Mouse (Mus musculus) gastrocnemius, postnatal 36 days (tissue): ENCODE measurements around the gene Ptprb. TPM values are rescaled to one million over a fixed set of nuclear protein-coding genes. Genes with fewer than 3 reads are reported as not detected.

Experiments
- DNase-seq, 2 experiments: peaks; one replicate each; pipeline ENCODE4 v3.0.0; 2022
- intact Hi-C: fragments of 180-260 bp; cut with DNase I; formaldehyde crosslinking; loops from one replicate; pipeline ENCODE4 v1.15.1; 2025
- total RNA-seq, 2 experiments: library from RNA; stranded (reverse); gene quantifications; 2 replicates each; pipeline ENCODE4 v1.2.3; 2021

The Ptprb gene
- total RNA-seq, 2 experiments from 2014 or later: 26.0 to 27.8 TPM

DNA sequence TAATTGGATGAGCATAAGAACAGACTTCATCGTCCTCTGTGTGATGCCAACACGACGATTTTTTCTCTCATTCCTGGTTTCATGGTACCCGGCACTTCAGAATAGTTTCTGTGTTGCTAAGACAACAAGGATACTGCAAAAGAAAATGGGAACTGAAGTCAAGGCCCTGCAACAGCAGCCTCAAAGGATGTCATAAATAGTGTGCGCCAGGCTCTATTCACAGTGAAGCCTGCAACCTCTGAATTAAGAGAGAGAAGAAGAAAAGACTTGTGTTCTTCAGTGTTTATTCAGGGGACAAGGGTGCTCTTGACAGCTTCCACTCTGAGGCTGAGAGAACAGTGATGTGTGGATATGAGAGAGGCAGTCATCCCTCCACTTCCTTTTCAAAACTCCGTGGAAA lies 140.8 kb downstream of the Ptprb start:
- no peak for DNase-seq
- intact Hi-C loops: no loop called here

- no peak for DNase-seq
- intact Hi-C loops: no loop called here
Observed at GRCm38 (mm10) chr10:116416726-116417125, 141.4 kb downstream of the Ptprb start.

- intact Hi-C loops: no loop called here
- DNase-seq: no peak
Observed at GRCm38 (mm10) chr10:116418121-116418726, 142.9 kb downstream of the Ptprb start.

GRCm38 (mm10) chr10:116420976-116421375 lies 145.7 kb downstream of the Ptprb start:
- intact Hi-C loops: no loop called here

DNA sequence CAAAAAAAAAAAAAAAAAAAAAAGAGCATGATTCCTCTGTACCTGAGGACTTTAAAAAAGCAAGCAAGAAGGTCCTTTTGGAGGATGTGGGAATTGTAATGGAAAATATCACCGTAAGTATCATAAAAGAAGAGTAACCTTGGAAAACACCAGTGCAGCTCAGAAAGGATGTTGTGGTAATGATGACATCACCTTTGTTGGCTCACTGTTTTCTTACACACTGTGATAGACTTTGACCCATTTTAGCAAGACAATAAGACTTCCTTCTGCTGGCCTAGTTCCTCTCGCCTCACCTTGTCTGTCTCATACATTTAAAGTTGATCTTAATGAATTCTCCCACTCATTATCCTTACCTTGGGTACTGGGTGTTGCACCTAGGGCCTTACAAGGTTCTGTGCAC lies 147.2 kb downstream of the Ptprb start:
- DNase-seq: no peak
- intact Hi-C loops: no loop called here

More at GRCm38 (mm10) chr10:116420976-116421375, 145.7 kb downstream of the Ptprb start:
- DNase-seq: no peak

DNA sequence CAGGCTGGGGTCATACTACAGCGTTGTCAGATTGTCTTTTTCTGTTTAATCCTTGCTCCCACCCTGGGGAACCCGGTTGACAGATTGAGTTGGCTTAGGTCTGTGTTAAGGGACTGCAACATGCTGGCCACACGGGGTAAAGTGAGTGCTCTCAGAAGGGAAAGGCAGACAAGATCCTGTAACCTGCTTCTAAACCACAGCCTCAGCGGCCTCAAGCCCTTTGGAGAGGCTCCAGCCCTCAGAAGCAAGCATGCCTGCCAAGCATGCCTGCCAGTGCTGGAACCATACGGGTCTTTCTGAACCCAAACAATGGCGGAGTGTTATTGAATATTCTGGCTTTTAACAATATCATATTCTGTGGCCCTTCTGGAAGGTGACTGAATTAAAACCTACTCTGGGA lies 149.6 kb downstream of the Ptprb start:
- intact Hi-C loops: no loop called here
- no peak for DNase-seq

- intact Hi-C loops: no loop called here
- no peak for DNase-seq
Observed at GRCm38 (mm10) chr10:116426176-116426575, 150.9 kb downstream of the Ptprb start.

DNA sequence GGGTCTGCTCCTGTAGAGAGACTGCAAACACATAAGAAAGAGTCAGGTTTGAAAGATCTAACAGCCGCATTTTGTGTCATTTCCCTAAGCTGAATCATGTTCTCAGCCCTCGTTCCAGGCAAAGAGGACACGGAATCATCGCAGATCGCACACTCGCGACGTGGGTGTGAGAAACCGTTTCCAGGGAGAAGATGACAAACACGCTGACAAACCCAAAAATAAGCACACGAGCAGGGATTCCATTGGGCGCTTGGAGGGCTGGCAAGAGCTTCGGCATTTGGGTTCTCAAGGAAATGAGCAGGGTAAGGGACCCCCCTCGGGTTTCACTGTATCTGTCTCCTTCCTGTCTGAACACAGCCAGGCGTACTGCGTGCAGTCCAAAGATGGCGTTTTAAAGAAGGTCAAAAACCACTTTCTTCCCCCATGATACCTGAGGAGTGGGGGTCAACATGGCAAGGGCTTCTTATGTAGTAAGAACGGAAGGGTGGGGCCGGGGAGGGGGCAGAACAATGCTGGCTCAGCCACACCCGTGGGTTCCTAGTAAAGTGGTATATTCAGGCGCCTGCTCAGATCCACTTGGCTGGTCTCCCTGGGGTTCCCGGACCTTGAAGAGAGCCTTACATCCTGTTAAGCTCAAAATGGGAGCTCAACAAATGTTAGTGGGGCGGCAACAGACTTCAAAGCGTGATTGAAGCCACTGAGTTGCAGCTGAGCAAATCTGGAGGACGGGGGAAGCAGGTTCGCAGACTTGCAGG lies 152.9 kb downstream of the Ptprb start:
- no peak for DNase-seq
- intact Hi-C loops: no loop called here

DNA sequence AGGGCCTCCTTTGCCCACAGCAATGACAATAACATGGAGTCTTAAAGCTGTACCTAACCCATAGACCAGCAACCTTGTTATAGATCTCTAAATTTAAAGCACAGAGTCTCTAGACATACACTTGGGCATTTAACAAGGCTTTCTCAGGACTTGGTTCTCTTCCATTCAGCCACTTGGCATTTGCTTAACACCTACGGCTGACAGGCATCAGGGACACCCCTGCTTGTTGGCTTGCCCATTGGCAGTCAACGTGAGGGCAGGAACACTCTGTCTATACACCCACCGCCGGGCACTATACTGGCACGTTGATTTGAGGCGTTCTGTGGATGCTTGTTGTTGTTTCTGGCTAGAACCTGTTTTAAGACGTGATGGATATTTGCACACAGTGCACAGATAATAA lies 157.1 kb downstream of the Ptprb start:
- no peak for DNase-seq
- intact Hi-C loops: no loop called here

DNA sequence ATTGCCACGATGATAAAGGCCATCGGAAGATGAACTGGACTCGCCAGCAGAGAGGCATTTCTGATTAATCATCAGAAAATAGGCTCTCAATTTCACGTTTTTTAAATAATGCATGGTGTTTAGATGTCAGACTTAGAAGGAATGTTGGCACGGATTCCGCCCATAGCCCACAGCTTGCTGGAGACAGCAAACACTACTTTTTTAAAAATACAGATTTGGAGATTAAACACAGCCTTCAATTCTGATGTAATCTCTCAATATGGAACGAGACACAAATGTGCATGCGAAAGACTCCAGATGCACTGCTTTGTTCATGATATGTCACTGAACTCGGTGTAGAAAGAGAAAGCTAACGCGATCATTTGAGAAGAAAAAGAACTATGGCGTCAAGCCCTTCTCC lies 160.1 kb downstream of the Ptprb start:
- DNase-seq: no peak
- intact Hi-C loops: no loop called here

Other genes starting within 250 kb of the Ptprb start
- gene 4933416C03Rik, start 161.6 kb upstream of the Ptprb start, total RNA-seq: not detected
- gene Kcnmb4, start 198.4 kb downstream of the Ptprb start, total RNA-seq: not detected